ENCODE assay signal across 11 mouse cellular contexts in genomic region chr4:71230497-71230872, GRCm38 (mm10).
DNase-seq lines count a peak whose midpoint lies in the region; ATAC-seq and TF ChIP-seq lines count a peak whose summit lies in the region.
"Had no signal": no experiment of that assay in that cellular context is flagged by ENCODE, and none has a peak within 500 bp of the region (broad histone marks: within the 10 kb centered on the region; RNA-seq: fewer than 3 reads in every experiment).

No protein-coding gene starts in this region.

- peaks cover 5% of the 10 kb centered on the region; the same call in 1 of the 2 replicates for H3K4me1 ChIP-seq in embryonic facial prominence, embryonic 10.5 days
- 0 out of 2 replicates have a peak, but pooled peaks cover 3% of the 10 kb centered on the region for H3K4me1 ChIP-seq in hindbrain, embryonic 15.5 days (replicated peaks)
- H3K4me1 ChIP-seq in neural tube, embryonic 14.5 days (ENCODE audit: control insufficient read depth, insufficient read depth, low read length): 0 out of 2 replicates have a peak, but pooled peaks cover 7% of the 10 kb centered on the region
- H3K4me1 ChIP-seq: limb, embryonic 15.5 days had no signal

- H3K27me3 ChIP-seq in embryonic facial prominence, embryonic 10.5 days (replicated peaks; ENCODE audit: low read depth, poor library complexity, severe bottlenecking): no peaks in the 10 kb centered on the region
- no peaks in the 10 kb centered on the region for H3K27me3 ChIP-seq in hindbrain, embryonic 15.5 days
- no peaks in the 10 kb centered on the region for H3K27me3 ChIP-seq in neural tube, embryonic 14.5 days (ENCODE audit: control insufficient read depth, insufficient read depth, low read length)
- H3K27me3 ChIP-seq: limb, embryonic 15.5 days; Patski had no signal

- no peak for TF ChIP-seq CTCF in layer of hippocampus, adult 2 months (conservative IDR thresholded peaks at IDR 0.05)

- 34% methylated on average over 4 of the region's 4 CpGs for WGBS in embryonic facial prominence, embryonic 10.5 days
- 12% methylated on average over 4 of the region's 4 CpGs for WGBS in hindbrain, embryonic 15.5 days
- WGBS in neural tube, embryonic 14.5 days: 14% methylated on average over 4 of the region's 4 CpGs

- H3K9ac ChIP-seq in hindbrain, embryonic 15.5 days: no peak overlapping the region
- H3K9ac ChIP-seq in neural tube, embryonic 14.5 days (replicated peaks; ENCODE audit: low read depth, low read length): no peak overlapping the region
- H3K9ac ChIP-seq: limb, embryonic 15.5 days had no signal

- no peak overlapping the region for H3K4me2 ChIP-seq in hindbrain, embryonic 15.5 days
- no peak overlapping the region for H3K4me2 ChIP-seq in neural tube, embryonic 14.5 days (ENCODE audit: low read depth, low read length)
- H3K4me2 ChIP-seq: limb, embryonic 15.5 days had no signal

- no peak overlapping the region for H3K4me3 ChIP-seq in layer of hippocampus, adult 2 months
- no peak overlapping the region for H3K4me3 ChIP-seq in embryonic facial prominence, embryonic 10.5 days
- no peak overlapping the region for H3K4me3 ChIP-seq in hindbrain, embryonic 15.5 days
- no peak overlapping the region for H3K4me3 ChIP-seq in neural tube, embryonic 14.5 days (ENCODE audit: low read depth, low read length)
- H3K4me3 ChIP-seq: limb, embryonic 15.5 days had no signal

- no peaks in the 10 kb centered on the region for H3K9me3 ChIP-seq in embryonic facial prominence, embryonic 10.5 days
- H3K9me3 ChIP-seq in hindbrain, embryonic 15.5 days: no peaks in the 10 kb centered on the region
- no peaks in the 10 kb centered on the region for H3K9me3 ChIP-seq in neural tube, embryonic 14.5 days (ENCODE audit: control insufficient read depth, low read length)
- H3K9me3 ChIP-seq: limb, embryonic 15.5 days had no signal

- peak overlapping the region; percentile 14; the same call in 1 of the 2 replicates for H3K27ac ChIP-seq in layer of hippocampus, adult 2 months
- peak overlapping the region; percentile 4; the same call in 1 of the 2 replicates for H3K27ac ChIP-seq in embryonic facial prominence, embryonic 10.5 days (replicated peaks)
- 0 out of 2 replicates have a peak overlapping the region, but pooled peaks have one; percentile 45 for H3K27ac ChIP-seq in hindbrain, embryonic 15.5 days (replicated peaks)
- no peak overlapping the region for H3K27ac ChIP-seq in neural tube, embryonic 14.5 days (ENCODE audit: low read depth, low read length)
- H3K27ac ChIP-seq: limb, embryonic 15.5 days; macrophage had no signal

- peak; percentile 87 for ATAC-seq in hindbrain, embryonic 15.5 days (ENCODE audit: low FRiP score, low read depth)
- peak; percentile 89 for ATAC-seq in neural tube, embryonic 14.5 days (ENCODE audit: low read depth)
- ATAC-seq in erythroblast, adult 5-6 weeks (replicated peaks; ENCODE audit: low FRiP score, poor library complexity, severe bottlenecking): no peak
- ATAC-seq: Patski had no signal

- DNase-seq in layer of hippocampus, adult 2 months (ENCODE audit: low spot score in 2 of 2): no peak
- no peak for DNase-seq in layer of hippocampus, postnatal 25 days (ENCODE audit: extremely low spot score in 1 of 2, low spot score in 1 of 2)
- peak; percentile 20 for DNase-seq in embryonic facial prominence, embryonic 10.5 days (ENCODE audit: low spot score)
- no peak for DNase-seq in adrenal gland, postnatal 14 days
- no peak for DNase-seq in kidney, postnatal 10 days

- H3K36me3 ChIP-seq in embryonic facial prominence, embryonic 10.5 days (replicated peaks): no peaks in the 10 kb centered on the region
- H3K36me3 ChIP-seq in hindbrain, embryonic 15.5 days: no peaks in the 10 kb centered on the region
- no peaks in the 10 kb centered on the region for H3K36me3 ChIP-seq in neural tube, embryonic 14.5 days (ENCODE audit: control insufficient read depth, insufficient read depth, low read length)
- H3K36me3 ChIP-seq: limb, embryonic 15.5 days had no signal
